Mouse (Mus musculus): ENCODE results near the gene Gm21976.

Gm21976 gene

GRCm38 (mm10) chr13:98279686-98280085, at the start of gene Gm21976:
Gene Gm21976, plus strand, starts transcription at chr13:98279887.
- no peak for DNase-seq (ENCODE audit: low spot score)

- DNase-seq (ENCODE audit: low spot score), result no peak
Measured at GRCm38 (mm10) chr13:98230511-98230910, 49.2 kb upstream of the Gm21976 start.

GRCm38 (mm10) chr13:98235451-98235850, 44.2 kb upstream of the Gm21976 start:
- no peak for DNase-seq (ENCODE audit: low spot score)

GRCm38 (mm10) chr13:98239978-98240641, 39.6 kb upstream of the Gm21976 start:
- DNase-seq (ENCODE audit: low spot score), result peak; percentile 52

GRCm38 (mm10) chr13:98241531-98242282, 38.0 kb upstream of the Gm21976 start:
- no peak for DNase-seq (ENCODE audit: low spot score)

GRCm38 (mm10) chr13:98244571-98245350, 34.9 kb upstream of the Gm21976 start:
- DNase-seq (ENCODE audit: low spot score), result no peak

GRCm38 (mm10) chr13:98245386-98245785, 34.3 kb upstream of the Gm21976 start:
- no peak for DNase-seq (ENCODE audit: low spot score)

GRCm38 (mm10) chr13:98249594-98249993, 30.1 kb upstream of the Gm21976 start:
- no peak for DNase-seq (ENCODE audit: low spot score)

GRCm38 (mm10) chr13:98254921-98255320, 24.8 kb upstream of the Gm21976 start:
- DNase-seq (ENCODE audit: low spot score), result no peak

GRCm38 (mm10) chr13:98262636-98263457, 16.8 kb upstream of the Gm21976 start, which contains the start of the genes Utp15 and Ankra2:
Gene Utp15, minus strand, starts transcription at chr13:98263041.
Gene Ankra2, plus strand, starts transcription at chr13:98263074.
- peak; percentile 96 for DNase-seq (ENCODE audit: low spot score)

GRCm38 (mm10) chr13:98263458-98263987, 16.2 kb upstream of the Gm21976 start:
- DNase-seq (ENCODE audit: low spot score), result no peak

GRCm38 (mm10) chr13:98264111-98264510, 15.6 kb upstream of the Gm21976 start:
- DNase-seq (ENCODE audit: low spot score), result no peak

- DNase-seq (ENCODE audit: low spot score), result no peak
Measured at GRCm38 (mm10) chr13:98274023-98274422, 5.7 kb upstream of the Gm21976 start.

- no peak for DNase-seq (ENCODE audit: low spot score)
Measured at GRCm38 (mm10) chr13:98275646-98276045, 4.0 kb upstream of the Gm21976 start.

GRCm38 (mm10) chr13:98276253-98276652, 3.4 kb upstream of the Gm21976 start:
- no peak for DNase-seq (ENCODE audit: low spot score)

- no peak for DNase-seq (ENCODE audit: low spot score)
Measured at GRCm38 (mm10) chr13:98277501-98277900, 2.2 kb upstream of the Gm21976 start.

- DNase-seq (ENCODE audit: low spot score), result no peak
Measured at GRCm38 (mm10) chr13:98280990-98281650, 1.4 kb downstream of the Gm21976 start.

- no peak for DNase-seq (ENCODE audit: low spot score)
Measured at GRCm38 (mm10) chr13:98290719-98291118, 11.0 kb downstream of the Gm21976 start.

- DNase-seq (ENCODE audit: low spot score), result no peak
Measured at GRCm38 (mm10) chr13:98291712-98292111, 12.0 kb downstream of the Gm21976 start.

- no peak for DNase-seq (ENCODE audit: low spot score)
Measured at GRCm38 (mm10) chr13:98296072-98296471, 16.4 kb downstream of the Gm21976 start.
